Mouse (Mus musculus) left cerebral cortex, postnatal 14 days (tissue): Measurements from ENCODE around the gene Gpr45. TPM values are rescaled to one million over a fixed set of nuclear protein-coding genes. Genes with fewer than 3 reads are reported as not detected.
A peak's percentile ranks its signal among the peaks of the same experiment; 100 is the strongest.
"Not testable (repeated sequence)": the region's sequence is repeated elsewhere in the genome, so short reads cannot be mapped to it uniquely, and the experiment has no call there.

Experiments used
- DNase-seq, 2 experiments: peaks; one replicate each; pipeline ENCODE4 v3.0.0; 2021 to 2022; ENCODE audit warnings: low spot score in 2 of 2, mixed read lengths in 1 of 2
- intact Hi-C: fragments of 180-260 bp; cut with DNase I; formaldehyde crosslinking; loops from one replicate; pipeline ENCODE4 v1.15.1; 2025
- long read RNA-seq, 2 experiments: library from polyadenylated mRNA; stranded (forward); transcript quantifications; one replicate each; pipeline ENCODE4 v2.0.0; 2021
- total RNA-seq, 2 experiments: library from RNA; stranded (reverse); gene quantifications; 2 replicates each; pipeline ENCODE4 v1.2.3; 2021

Gpr45 gene
- total RNA-seq = 10 to 100 TPM; 17.1 to 18.4 TPM
- long read RNA-seq, experiment 1, transcript Gpr45-205 (2 exons, 2,046 nt) = major isoform, 5 of 9 reads
- long read RNA-seq, experiment 1, partial matches to known transcripts = 2 of 9 reads
- long read RNA-seq, experiment 1, other reads (novel, unspliced or antisense) = 1 of 9 reads
- long read RNA-seq, experiment 2, partial matches to known transcripts = 0 of 9 reads
- long read RNA-seq, experiment 2, other reads (novel, unspliced or antisense) = 3 of 9 reads

- intact Hi-C loops = no loop called here
- DNase-seq = peak; percentile 52 to 60
These were observed at the start of gene Gpr45 for GRCm38 (mm10) chr1:42952734-42953481. Gene Gpr45 (plus strand): TSS chr1:42952872.

GRCm38 (mm10) chr1:42905148-42905547 lies 47.5 kb upstream of the Gpr45 start:
- intact Hi-C loops = no loop called here
- DNase-seq = no peak

GRCm38 (mm10) chr1:42906696-42907095 lies 46.0 kb upstream of the Gpr45 start:
- intact Hi-C loops = no loop called here
- peak in 1 of 2 experiments; percentile 12 for DNase-seq

- intact Hi-C loops = no loop called here
- DNase-seq = no peak
These were observed 45.5 kb upstream of the Gpr45 start for GRCm38 (mm10) chr1:42907153-42907552.

GRCm38 (mm10) chr1:42915062-42915461 lies 37.6 kb upstream of the Gpr45 start:
- DNase-seq = peak; percentile 15 to 73
- intact Hi-C loops = loop anchor here (2.0 kb wide), 1 partner anchor 152 kb away; no protein-coding TSS in a partner anchor

GRCm38 (mm10) chr1:42916719-42917118 lies 36.0 kb upstream of the Gpr45 start:
- no peak for DNase-seq
- intact Hi-C loops = no loop called here

- intact Hi-C loops = no loop called here
These were observed 34.8 kb upstream of the Gpr45 start for GRCm38 (mm10) chr1:42917908-42918307.

GRCm38 (mm10) chr1:42923924-42924323 lies 28.7 kb upstream of the Gpr45 start:
- DNase-seq = peak in 1 of 2 experiments; percentile 30
- intact Hi-C loops = no loop called here

More at GRCm38 (mm10) chr1:42917908-42918307, 34.8 kb upstream of the Gpr45 start:
- no peak for DNase-seq

GRCm38 (mm10) chr1:42933613-42934012 lies 19.1 kb upstream of the Gpr45 start:
- intact Hi-C loops = no loop called here
- no peak for DNase-seq

- intact Hi-C loops = no loop called here
- no peak for DNase-seq
These were observed 4.2 kb upstream of the Gpr45 start for GRCm38 (mm10) chr1:42948486-42948885.

GRCm38 (mm10) chr1:42953482-42953822 lies 780 bp downstream of the Gpr45 start:
- DNase-seq = no peak
- intact Hi-C loops = no loop called here

GRCm38 (mm10) chr1:42956828-42957227 lies 4.2 kb downstream of the Gpr45 start:
- DNase-seq = no peak
- intact Hi-C loops = no loop called here

GRCm38 (mm10) chr1:42983082-42983771 lies 30.6 kb downstream of the Gpr45 start:
- intact Hi-C loops = no loop called here
- no peak for DNase-seq

GRCm38 (mm10) chr1:42984119-42984518 lies 31.4 kb downstream of the Gpr45 start:
- intact Hi-C loops = loop anchor here (2.0 kb wide), 1 partner anchor 13 kb away; no protein-coding TSS in a partner anchor

GRCm38 (mm10) chr1:42988996-42989395 lies 36.3 kb downstream of the Gpr45 start:
- intact Hi-C loops = no loop called here

More at GRCm38 (mm10) chr1:42984119-42984518, 31.4 kb downstream of the Gpr45 start:
- no peak for DNase-seq

GRCm38 (mm10) chr1:43006051-43006514 lies 53.4 kb downstream of the Gpr45 start:
- intact Hi-C loops = no loop called here
- DNase-seq = peak; percentile 12 to 44

More at GRCm38 (mm10) chr1:42988996-42989395, 36.3 kb downstream of the Gpr45 start:
- DNase-seq = no peak

GRCm38 (mm10) chr1:43006524-43006923 lies 53.9 kb downstream of the Gpr45 start:
- DNase-seq = no peak
- intact Hi-C loops = no loop called here

- DNase-seq = no peak
- intact Hi-C loops = no loop called here
These were observed 57.8 kb downstream of the Gpr45 start for GRCm38 (mm10) chr1:43010461-43010860.

GRCm38 (mm10) chr1:43015153-43015685 lies 62.5 kb downstream of the Gpr45 start:
- DNase-seq, intact Hi-C loops: not testable (repeated sequence)

GRCm38 (mm10) chr1:43036014-43036413 lies 83.3 kb downstream of the Gpr45 start:
- intact Hi-C loops = no loop called here
- no peak for DNase-seq
